Mouse (Mus musculus) heart, embryonic 14.5 days (tissue): ENCODE data around the gene Neurod2. TPM values are rescaled to one million over a fixed set of nuclear protein-coding genes. Genes with fewer than 3 reads are reported as not detected.

Source experiments
- ATAC-seq: fragments of 200-750 bp; cut with Nextera tagmentation; 2 replicates; pipeline ENCODE4 v1.8.0; 2017; ENCODE audit warnings: low read depth, moderate TSS enrichment; ENCODE audit not compliant: insufficient number of reproducible peaks, insufficient read depth, low FRiP score
- H3K27ac ChIP-seq, 2 experiments: fragments of 200-500 bp in 1 of 2; fragments of 300-500 bp in 1 of 2; sonication (generic) in 1 of 2; replicated peaks in 1 of 2; 2 replicates each; pipeline ENCODE4 v1.5.1; 2012 to 2014; ENCODE audit warnings: low read depth in 2 of 2, low read length in 2 of 2, control low read depth in 1 of 2, mild to moderate bottlenecking in 1 of 2, mixed read lengths in 1 of 2; ENCODE audit not compliant: control insufficient read depth in 1 of 2, insufficient read depth in 1 of 2
- H3K27me3 ChIP-seq: fragments of 300-500 bp; sonication (generic); 2 replicates; pipeline ENCODE4 v1.6.1; 2014; ENCODE audit warnings: mild to moderate bottlenecking, low read length, control low read depth; ENCODE audit not compliant: control insufficient read depth, insufficient read depth
- H3K36me3 ChIP-seq: fragments of 300-500 bp; sonication (generic); 2 replicates; pipeline ENCODE4 v1.6.1; 2014; ENCODE audit warnings: mild to moderate bottlenecking, control low read depth, low read length, mixed read lengths; ENCODE audit not compliant: control insufficient read depth, insufficient read depth
- H3K4me1 ChIP-seq, 2 experiments: fragments of 200-500 bp in 1 of 2; fragments of 300-500 bp in 1 of 2; sonication (generic) in 1 of 2; 2 replicates each; pipeline ENCODE4 v1.6.1; 2012 to 2014; ENCODE audit warnings: low read length in 2 of 2, control low read depth in 1 of 2, mixed read lengths in 1 of 2; ENCODE audit not compliant: control insufficient read depth in 2 of 2, insufficient read depth in 2 of 2
- H3K4me2 ChIP-seq: fragments of 300-500 bp; sonication (generic); 2 replicates; pipeline ENCODE4 v1.6.1; 2014; ENCODE audit warnings: mild to moderate bottlenecking, low read length
- H3K4me3 ChIP-seq, 2 experiments: fragments of 200-500 bp in 1 of 2; fragments of 300-500 bp in 1 of 2; sonication (generic) in 1 of 2; 2 replicates each; pipeline ENCODE4 v1.5.1; 2012 to 2014; ENCODE audit warnings: low read length in 2 of 2, mild to moderate bottlenecking in 2 of 2, control low read depth in 1 of 2, low read depth in 1 of 2, moderate library complexity in 1 of 2; ENCODE audit not compliant: control insufficient read depth in 1 of 2, insufficient read depth in 1 of 2
- H3K9ac ChIP-seq: fragments of 300-500 bp; sonication (generic); 2 replicates; pipeline ENCODE4 v1.6.1; 2014; ENCODE audit warnings: mild to moderate bottlenecking, low read length
- H3K9me3 ChIP-seq: fragments of 300-500 bp; sonication (generic); 2 replicates; pipeline ENCODE4 v1.6.1; 2016; ENCODE audit warnings: low read length, control low read depth; ENCODE audit not compliant: control insufficient read depth
- WGBS: fragments of 180-500 bp; shearing (Covaris S2); extraction: QIAGEN DNeasy Blood & Tissue Kit; methylation state at CpG from one replicate; pipeline ENCODE4 v1.1.7; 2014; 5-methylcytosine and 5-hydroxymethylcytosine counted together
- polyA plus RNA-seq: library from polyadenylated mRNA; unstranded; fragments of >200 nt; fragmentation: Nextera tagmentation; extraction: Ambion mirVana; gene quantifications from 2 replicates; pipeline ENCODE4 v1.2.1, GENCODE M21; 2014

The Neurod2 gene
- polyA plus RNA-seq, 1 experiment from 2014 or later: not detected

GRCm38 (mm10) chr11:98360866-98361521 is 31.5 kb upstream of the Neurod2 start:
- Histone ChIP-seq H3K4me3 (no peak overlapping the region), H3K27me3 (no peaks in the 10 kb centered on the region), H3K27ac (peak overlapping the region in 1 of 2 experiments; percentile 27; a peak in 2 of 4 replicates), H3K4me1 (peaks cover 18 to 35% of the 10 kb centered on the region in 2 experiments), H3K9me3 (no peaks in the 10 kb centered on the region), H3K36me3 (0 out of 2 replicates have a peak, but pooled peaks cover 5% of the 10 kb centered on the region), H3K4me2 (no peak overlapping the region), H3K9ac (0 out of 2 replicates have a peak overlapping the region, but pooled peaks have one; percentile 2)
- ATAC-seq: no peak
- 72% methylated on average over 9 of the region's 9 CpGs for WGBS

- Histone ChIP-seq H3K36me3 (0 out of 2 replicates have a peak, but pooled peaks cover 5% of the 10 kb centered on the region), H3K4me3 (peak within 1 kb of the TSS; percentile 65 to 97), H3K27me3 (no peaks in the 10 kb centered on the region), H3K4me1 (peaks cover 18 to 40% of the 10 kb centered on the region in 2 experiments), H3K4me2 (peak within 1 kb of the TSS; percentile 76), H3K9me3 (no peaks in the 10 kb centered on the region), H3K9ac (peak within 1 kb of the TSS; percentile 78), H3K27ac (peak within 1 kb of the TSS; percentile 91 to 92)
- under 1% methylated on average over 59 of the region's 60 CpGs for WGBS
- peak; percentile 74 for ATAC-seq
These were observed 29.0 kb upstream of the Neurod2 start, which contains the start of gene Stard3 for GRCm38 (mm10) chr11:98358161-98359083. Gene Stard3 (plus strand): TSS chr11:98358368.

- peak overlapping the region; percentile 50 to 65 for H3K4me3 ChIP-seq
- 11% methylated on average over 13 of the region's 13 CpGs for WGBS
- no peak for ATAC-seq
- H3K4me2 ChIP-seq: peak overlapping the region; percentile 76
- H3K9ac ChIP-seq: peak overlapping the region; percentile 78
- H3K36me3 ChIP-seq: 0 out of 2 replicates have a peak, but pooled peaks cover 5% of the 10 kb centered on the region
- peaks cover 18 to 40% of the 10 kb centered on the region in 2 experiments for H3K4me1 ChIP-seq
- peaks cover 3% of the 10 kb centered on the region; the same call in 1 of the 2 replicates for H3K27me3 ChIP-seq
- H3K9me3 ChIP-seq: no peaks in the 10 kb centered on the region
- H3K27ac ChIP-seq: peak overlapping the region; percentile 91
These were observed 28.1 kb upstream of the Neurod2 start for GRCm38 (mm10) chr11:98357396-98358160.

GRCm38 (mm10) chr11:98356625-98357394 is 27.4 kb upstream of the Neurod2 start:
- 0 out of 2 replicates have a peak, but pooled peaks cover 5% of the 10 kb centered on the region for H3K36me3 ChIP-seq
- H3K9me3 ChIP-seq: no peaks in the 10 kb centered on the region
- H3K4me2 ChIP-seq: peak overlapping the region; percentile 76
- H3K27me3 ChIP-seq: peaks cover 11% of the 10 kb centered on the region
- 70% methylated on average over 7 of the region's 7 CpGs for WGBS
- peak overlapping the region; percentile 78; the same call in 1 of the 2 replicates for H3K9ac ChIP-seq
- no peak overlapping the region for H3K4me3 ChIP-seq
- H3K4me1 ChIP-seq: peaks cover 18 to 38% of the 10 kb centered on the region in 2 experiments
- ATAC-seq: no peak
- H3K27ac ChIP-seq: peak overlapping the region; percentile 91; a peak in 3 of 4 replicates

GRCm38 (mm10) chr11:98355732-98356299 is 26.4 kb upstream of the Neurod2 start:
- no peak overlapping the region for H3K4me2 ChIP-seq
- H3K27me3 ChIP-seq: peaks cover 17% of the 10 kb centered on the region
- no peak overlapping the region for H3K27ac ChIP-seq
- no peaks in the 10 kb centered on the region for H3K36me3 ChIP-seq
- no peak overlapping the region for H3K4me3 ChIP-seq
- H3K9ac ChIP-seq: no peak overlapping the region
- peaks cover 16 to 31% of the 10 kb centered on the region in 2 experiments for H3K4me1 ChIP-seq
- no peaks in the 10 kb centered on the region for H3K9me3 ChIP-seq
- ATAC-seq: no peak
- 8% methylated on average over 6 of the region's 6 CpGs for WGBS

GRCm38 (mm10) chr11:98354445-98354844 is 25.0 kb upstream of the Neurod2 start:
- no peak overlapping the region for H3K9ac ChIP-seq
- no peak overlapping the region for H3K4me2 ChIP-seq
- no peak overlapping the region for H3K4me3 ChIP-seq
- H3K4me1 ChIP-seq: peaks cover 17 to 34% of the 10 kb centered on the region in 2 experiments
- no peaks in the 10 kb centered on the region for H3K9me3 ChIP-seq
- no peaks in the 10 kb centered on the region for H3K36me3 ChIP-seq
- no peak overlapping the region for H3K27ac ChIP-seq
- no peak for ATAC-seq
- WGBS: 68% methylated on average over 14 of the region's 14 CpGs
- peaks cover 29% of the 10 kb centered on the region for H3K27me3 ChIP-seq
